ENCODE assay signal across 29 mouse cellular contexts in genomic region chr6:55404421-55404990, GRCm38 (mm10). TPM values are rescaled to one million over a fixed set of nuclear protein-coding genes. Genes with fewer than 3 reads are reported as not detected.
A peak's percentile ranks its signal among the peaks of the same experiment; 100 is the strongest.
DNase-seq lines count a peak whose midpoint lies in the region; ATAC-seq and TF ChIP-seq lines count a peak whose summit lies in the region.
"Had no signal": no experiment of that assay in that cellular context is flagged by ENCODE, and none has a peak within 500 bp of the region (broad histone marks: within the 10 kb centered on the region; RNA-seq: fewer than 3 reads in every experiment).

No protein-coding gene starts in this region.

- H3K27ac ChIP-seq in heart, adult 2 months: peak overlapping the region; percentile 2; the same call in 1 of the 2 replicates
- no peak overlapping the region for H3K27ac ChIP-seq in heart, embryonic 12.5 days (ENCODE audit: poor library complexity, severe bottlenecking)
- H3K27ac ChIP-seq: forebrain, embryonic 10.5 days; forebrain, embryonic 13.5 days; heart, embryonic 13.5 days; hindbrain, embryonic 10.5 days; hindbrain, embryonic 13.5 days; intestine, embryonic 15.5 days had no signal

- no peak overlapping the region for H3K4me3 ChIP-seq in heart, adult 2 months
- no peak overlapping the region for H3K4me3 ChIP-seq in heart, embryonic 12.5 days
- H3K4me3 ChIP-seq: forebrain, embryonic 10.5 days; forebrain, embryonic 13.5 days; heart, embryonic 13.5 days; hindbrain, embryonic 10.5 days; hindbrain, embryonic 13.5 days; intestine, embryonic 15.5 days had no signal

- no peak for TF ChIP-seq CTCF in heart, adult 2 months (IDR thresholded peaks at IDR 0.05)

- 62% methylated on average over 5 of the region's 5 CpGs for WGBS in heart, adult 2 months
- 78% methylated on average over 5 of the region's 5 CpGs for WGBS in heart, embryonic 12.5 days

- no peaks in the 10 kb centered on the region for H3K79me2 ChIP-seq in heart, adult 2 months (replicated peaks; ENCODE audit: control insufficient read depth, insufficient read depth, low read length)

- intact Hi-C loops in heart, adult 2 months (cut with DNase I): no loop called here

- H3K4me2 ChIP-seq in heart, embryonic 12.5 days: no peak overlapping the region
- H3K4me2 ChIP-seq: forebrain, embryonic 13.5 days; heart, embryonic 13.5 days; hindbrain, embryonic 13.5 days; intestine, embryonic 15.5 days had no signal

- DNase-seq in gastrocnemius, adult 18-20 months (ENCODE audit: low spot score): peak; percentile 62
- DNase-seq in gastrocnemius, adult 8-10 months (ENCODE audit: low spot score in 2 of 2): no peak
- no peak for DNase-seq in heart, adult 2 months
- DNase-seq in NIH3T3 (ENCODE audit: low read depth): peak; percentile 41
- DNase-seq in skeletal muscle tissue, adult 2 months (ENCODE audit: low read depth, low spot score): peak; percentile 59
- DNase-seq: adrenal gland, adult 8-10 months; adrenal gland, postnatal 25 days; cerebellum, adult 18-20 months; cerebellum, adult 9-10 months; cerebellum, postnatal 14 days; gastrocnemius, postnatal 10 days; heart, postnatal 36 days; kidney, adult 11 months had no signal

- no peak overlapping the region for H3K9ac ChIP-seq in heart, adult 2 months (ENCODE audit: low read depth, low read length)
- H3K9ac ChIP-seq in heart, embryonic 12.5 days: no peak overlapping the region
- H3K9ac ChIP-seq: forebrain, embryonic 13.5 days; heart, embryonic 13.5 days; hindbrain, embryonic 13.5 days; intestine, embryonic 15.5 days had no signal

- H3K27me3 ChIP-seq in heart, adult 2 months (ENCODE audit: control insufficient read depth, insufficient read depth, low read length): no peaks in the 10 kb centered on the region
- H3K27me3 ChIP-seq in heart, embryonic 12.5 days (replicated peaks): peaks cover 12% of the 10 kb centered on the region
- H3K27me3 ChIP-seq: forebrain, embryonic 13.5 days had no signal

- no peak for ATAC-seq in heart, embryonic 12.5 days (ENCODE audit: insufficient number of reproducible peaks, low FRiP score)
- no peak for ATAC-seq in granulocyte monocyte progenitor cell, adult 5-6 weeks (replicated peaks; ENCODE audit: poor library complexity, severe bottlenecking)
- ATAC-seq: forebrain, embryonic 13.5 days; forebrain, embryonic 16.5 days; hindbrain, embryonic 16.5 days; intestine, embryonic 15.5 days had no signal

- no peaks in the 10 kb centered on the region for H3K9me3 ChIP-seq in heart, embryonic 12.5 days (replicated peaks)
- H3K9me3 ChIP-seq: forebrain, embryonic 10.5 days; forebrain, embryonic 13.5 days; heart, embryonic 13.5 days; hindbrain, embryonic 10.5 days; hindbrain, embryonic 13.5 days; intestine, embryonic 15.5 days had no signal

- no peaks in the 10 kb centered on the region for H3K36me3 ChIP-seq in heart, adult 2 months (ENCODE audit: control insufficient read depth, insufficient read depth, low read length)
- no peaks in the 10 kb centered on the region for H3K36me3 ChIP-seq in heart, embryonic 12.5 days
- H3K36me3 ChIP-seq: forebrain, embryonic 10.5 days; heart, embryonic 13.5 days; hindbrain, embryonic 10.5 days; hindbrain, embryonic 13.5 days; intestine, embryonic 15.5 days had no signal

- TF ChIP-seq EP300 in heart, adult 2 months (IDR thresholded peaks at IDR 0.05; ENCODE audit: insufficient read depth, low read depth, low read length): no peak

- H3K4me1 ChIP-seq in heart, adult 2 months (ENCODE audit: control insufficient read depth, insufficient read depth, low read length): peaks cover 11% of the 10 kb centered on the region
- H3K4me1 ChIP-seq in heart, embryonic 12.5 days (replicated peaks): 0 out of 2 replicates have a peak, but pooled peaks cover 7% of the 10 kb centered on the region

- no peak for TF ChIP-seq POLR2A in heart, adult 2 months (IDR thresholded peaks at IDR 0.05; ENCODE audit: insufficient read depth, low read depth, low read length)

RNA-seq across cellular contexts. Expression of gene Ghrhr, which starts 28.4 kb away (rescaled TPM):
- not detected for total RNA-seq in gastrocnemius, adult 18-20 months (2021)
- not detected for total RNA-seq in gastrocnemius, adult 8-10 months (2022)
- total RNA-seq in heart, adult 2 months (2021): not detected
- not detected in 2 replicates for polyA plus RNA-seq in heart, adult 2 months (2012; rRNA removed)
- polyA plus RNA-seq in heart, embryonic 12.5 days (2016; fragmentation: Nextera tagmentation; extraction: Ambion mirVana): not detected in 2 replicates
- total RNA-seq in granulocyte monocyte progenitor cell, adult 5-6 weeks (2014; fragmentation: Nextera tagmentation): not detected in 2 replicates
- not detected in 2 replicates for total RNA-seq in granulocyte monocyte progenitor cell, adult 5-6 weeks (2017)
- total RNA-seq: adrenal gland, adult 8-10 months; adrenal gland, postnatal 25 days; ES-E14; gastrocnemius, postnatal 10 days; gastrocnemius, postnatal 4 days; heart, postnatal 36 days had no signal
- polyA plus RNA-seq: brain, embryonic 14.5 days; embryonic facial prominence, embryonic 11.5 days; embryonic facial prominence, embryonic 14.5 days; forebrain, embryonic 10.5 days; forebrain, embryonic 13.5 days; forebrain, embryonic 16.5 days; heart, embryonic 13.5 days; heart, embryonic 16.5 days; hindbrain, embryonic 10.5 days; hindbrain, embryonic 13.5 days; hindbrain, embryonic 16.5 days had no signal

RNA-seq across cellular contexts. Expression of gene Adcyap1r1, which starts 47.3 kb away (rescaled TPM):
- 1 to 10 TPM in 1 of 2 experiments, under 1 TPM in 1; 0.88 to 1.4 TPM for total RNA-seq in gastrocnemius, adult 18-20 months (2021)
- total RNA-seq in gastrocnemius, adult 8-10 months (2022): 1 to 10 TPM in 2 of 4 experiments, under 1 TPM in 2; 0.53 to 1.3 (median 0.90) TPM
- total RNA-seq in heart, adult 2 months (2021): 1 to 10 TPM; 4.4 to 4.5 TPM
- polyA plus RNA-seq in heart, adult 2 months (2012; rRNA removed): 4.8 and 7.4 TPM in 2 replicates
- polyA plus RNA-seq in heart, embryonic 12.5 days (2016; fragmentation: Nextera tagmentation; extraction: Ambion mirVana): 6.2 and 6.5 TPM in 2 replicates
- 1.6 TPM in 1 of 2 replicates, not detected in the other for total RNA-seq in granulocyte monocyte progenitor cell, adult 5-6 weeks (2014; fragmentation: Nextera tagmentation)
- total RNA-seq in granulocyte monocyte progenitor cell, adult 5-6 weeks (2017): not detected in 2 replicates

Comparison
In these comparisons a context has a peak if more than half of its experiments do, and no peak if none do; other contexts are left out.
1. DNase-seq: peak in gastrocnemius, adult 18-20 months (single experiment), NIH3T3 (single experiment) and skeletal muscle tissue, adult 2 months (single experiment); none in gastrocnemius, adult 8-10 months (0 of 2) and heart, adult 2 months (0 of 2).